Mouse (Mus musculus) forebrain, embryonic 15.5 days (tissue): ENCODE results near the gene Csad. TPM values are rescaled to one million over a fixed set of nuclear protein-coding genes. Genes with fewer than 3 reads are reported as not detected.
"Not testable (repeated sequence)": the region's sequence is repeated elsewhere in the genome, so short reads cannot be mapped to it uniquely, and the experiment has no call there.

Source experiments
- ATAC-seq: fragments of 200-750 bp; cut with Nextera tagmentation; replicated peaks from 2 replicates; pipeline ENCODE4 v1.8.0; 2017; ENCODE audit warnings: mild to moderate bottlenecking, moderate TSS enrichment, moderate library complexity
- H3K27ac ChIP-seq: fragments of 300-500 bp; sonication (generic); replicated peaks from 2 replicates; pipeline ENCODE4 v1.5.1; 2015; ENCODE audit warnings: mild to moderate bottlenecking, inconsistent platforms
- H3K27me3 ChIP-seq: fragments of 300-500 bp; sonication (generic); 2 replicates; pipeline ENCODE4 v1.6.1; 2015; ENCODE audit warnings: inconsistent platforms
- H3K36me3 ChIP-seq: fragments of 300-500 bp; sonication (generic); 2 replicates; pipeline ENCODE4 v1.6.1; 2015; ENCODE audit warnings: mild to moderate bottlenecking, inconsistent platforms
- H3K4me1 ChIP-seq: fragments of 300-500 bp; sonication (generic); 2 replicates; pipeline ENCODE4 v1.6.1; 2015; ENCODE audit warnings: inconsistent platforms
- H3K4me2 ChIP-seq: fragments of 300-500 bp; sonication (generic); replicated peaks from 2 replicates; pipeline ENCODE4 v1.6.1; 2015; ENCODE audit warnings: mild to moderate bottlenecking, inconsistent platforms
- H3K4me3 ChIP-seq: fragments of 300-500 bp; sonication (generic); 2 replicates; pipeline ENCODE4 v1.5.1; 2015; ENCODE audit warnings: mild to moderate bottlenecking, inconsistent platforms
- H3K9ac ChIP-seq: fragments of 300-500 bp; sonication (generic); replicated peaks from 2 replicates; pipeline ENCODE4 v1.6.1; 2015; ENCODE audit warnings: mild to moderate bottlenecking, inconsistent platforms
- H3K9me3 ChIP-seq: fragments of 300-500 bp; sonication (generic); 2 replicates; pipeline ENCODE4 v1.6.1; 2016; ENCODE audit warnings: inconsistent platforms
- WGBS: fragments of 180-500 bp; shearing (Covaris S2); methylation state at CpG from one replicate; pipeline ENCODE4 v1.1.7; 2015; ENCODE audit warnings: mixed read lengths; 5-methylcytosine and 5-hydroxymethylcytosine counted together
- polyA plus RNA-seq: library from polyadenylated mRNA; unstranded; fragments of >200 nt; fragmentation: Nextera tagmentation; extraction: Ambion mirVana; gene quantifications from 2 replicates; pipeline ENCODE4 v1.2.1, GENCODE M21; 2015

Gene Csad
- polyA plus RNA-seq, 1 experiment from 2014 or later, result 44.2 TPM

DNA sequence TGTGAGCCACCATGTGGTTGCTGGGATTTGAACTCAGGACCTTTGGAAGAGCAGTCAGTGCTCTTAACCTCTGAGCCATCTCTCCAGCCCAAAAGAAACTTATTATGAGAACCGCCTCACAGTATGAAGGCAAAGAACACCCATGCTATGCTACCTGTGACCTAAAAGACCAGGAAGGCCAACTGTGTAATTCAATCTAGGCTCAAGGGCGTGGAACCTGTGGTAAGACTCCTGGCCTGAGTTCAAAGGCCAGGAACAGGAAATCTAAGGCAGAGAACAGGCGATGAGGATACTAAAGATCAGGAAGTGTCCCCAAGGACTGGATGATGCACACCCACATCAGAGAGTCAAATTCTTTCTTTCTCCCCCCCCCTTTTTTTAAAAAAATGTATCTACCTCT is 30.9 kb downstream of the Csad start:
- H3K4me2 ChIP-seq, result no peak overlapping the region
- H3K4me3 ChIP-seq, result no peak overlapping the region
- no peak for ATAC-seq
- no peak overlapping the region for H3K9ac ChIP-seq
- H3K36me3 ChIP-seq, result no peaks in the 10 kb centered on the region
- H3K9me3 ChIP-seq, result no peaks in the 10 kb centered on the region; the same call in 1 of the 2 replicates
- H3K4me1 ChIP-seq, result no peaks in the 10 kb centered on the region
- H3K27me3 ChIP-seq, result no peaks in the 10 kb centered on the region
- H3K27ac ChIP-seq, result no peak overlapping the region
- WGBS, result 88% methylated on average over 3 of the region's 3 CpGs

DNA sequence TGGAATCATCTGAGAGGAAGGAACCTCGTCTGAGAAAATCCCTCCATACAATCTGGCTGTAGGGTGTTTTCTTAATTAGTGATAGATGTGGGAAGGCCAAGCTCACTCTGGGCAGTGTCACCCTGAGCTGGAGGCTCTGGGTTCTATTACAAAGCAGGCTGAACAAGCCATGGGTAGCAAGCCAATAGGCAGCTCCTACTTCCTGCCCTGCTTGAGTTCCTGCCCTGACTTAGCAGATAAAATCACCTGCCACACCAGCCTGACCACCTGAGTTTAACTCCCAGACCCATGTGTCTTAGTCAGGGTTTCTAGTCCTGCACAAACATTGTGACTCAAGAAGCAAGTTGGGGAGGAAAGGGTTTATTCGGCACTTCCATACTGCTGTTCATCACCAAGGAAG is 35.5 kb downstream of the Csad start:
- Histone ChIP-seq H3K9me3 (no peaks in the 10 kb centered on the region; the same call in 1 of the 2 replicates), H3K4me1 (no peaks in the 10 kb centered on the region), H3K4me3 (no peak overlapping the region), H3K4me2 (no peak overlapping the region), H3K36me3 (no peaks in the 10 kb centered on the region), H3K9ac (no peak overlapping the region), H3K27me3 (no peaks in the 10 kb centered on the region), H3K27ac (no peak overlapping the region)
- no peak for ATAC-seq
- WGBS, result 66% methylated on average over 2 of the region's 2 CpGs

GRCm38 (mm10) chr15:102167620-102168021 is 36.9 kb downstream of the Csad start:
- Histone ChIP-seq H3K27ac (no peak overlapping the region), H3K27me3 (no peaks in the 10 kb centered on the region), H3K9ac (no peak overlapping the region), H3K4me3 (no peak overlapping the region), H3K4me2 (no peak overlapping the region), H3K4me1 (no peaks in the 10 kb centered on the region), H3K36me3 (no peaks in the 10 kb centered on the region), H3K9me3 (no peaks in the 10 kb centered on the region)
- ATAC-seq, result no peak
- 77% methylated on average over 6 of the region's 6 CpGs for WGBS

DNA sequence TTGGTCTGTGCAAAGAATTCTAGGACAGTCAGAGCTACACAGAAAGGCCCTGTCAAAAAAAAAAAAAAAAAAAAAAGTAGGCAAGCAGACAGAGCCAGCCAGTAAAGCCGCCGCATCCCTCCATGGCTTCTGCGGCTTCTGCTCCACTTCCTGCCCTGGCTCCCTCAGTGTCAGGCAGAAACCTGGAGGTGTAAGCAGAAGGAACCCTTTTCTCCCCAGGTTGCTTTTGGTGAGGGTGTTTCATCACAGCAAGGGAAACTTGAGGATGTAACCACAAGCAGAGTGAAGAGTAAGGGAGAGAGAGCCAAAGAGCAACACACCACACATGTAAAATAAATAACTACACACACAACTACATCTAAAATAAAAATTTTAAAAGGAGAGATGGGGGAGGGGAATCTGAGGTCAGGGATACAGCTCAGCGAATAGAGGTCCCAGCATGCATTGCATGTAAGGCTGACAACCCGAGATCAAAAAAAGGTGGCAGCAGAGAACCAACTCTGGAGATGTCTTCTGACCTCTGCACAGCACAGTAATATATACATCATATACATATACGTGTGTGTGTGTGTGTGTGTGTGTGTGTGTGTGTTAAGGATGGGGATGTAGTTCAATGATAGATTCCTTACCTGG is 38.9 kb downstream of the Csad start:
- Histone ChIP-seq H3K9me3 (no peaks in the 10 kb centered on the region), H3K27me3 (no peaks in the 10 kb centered on the region), H3K27ac (no peak overlapping the region), H3K4me2 (no peak overlapping the region), H3K4me3 (no peak overlapping the region), H3K4me1 (no peaks in the 10 kb centered on the region), H3K36me3 (no peaks in the 10 kb centered on the region), H3K9ac (no peak overlapping the region)
- no peak for ATAC-seq
- 64% methylated on average over 6 of the region's 6 CpGs for WGBS

- 60% methylated on average over 3 of the region's 3 CpGs for WGBS
- Histone ChIP-seq H3K4me2 (no peak overlapping the region), H3K4me1 (no peaks in the 10 kb centered on the region)
Measured at GRCm38 (mm10) chr15:102163900-102164693, 40.4 kb downstream of the Csad start.

DNA sequence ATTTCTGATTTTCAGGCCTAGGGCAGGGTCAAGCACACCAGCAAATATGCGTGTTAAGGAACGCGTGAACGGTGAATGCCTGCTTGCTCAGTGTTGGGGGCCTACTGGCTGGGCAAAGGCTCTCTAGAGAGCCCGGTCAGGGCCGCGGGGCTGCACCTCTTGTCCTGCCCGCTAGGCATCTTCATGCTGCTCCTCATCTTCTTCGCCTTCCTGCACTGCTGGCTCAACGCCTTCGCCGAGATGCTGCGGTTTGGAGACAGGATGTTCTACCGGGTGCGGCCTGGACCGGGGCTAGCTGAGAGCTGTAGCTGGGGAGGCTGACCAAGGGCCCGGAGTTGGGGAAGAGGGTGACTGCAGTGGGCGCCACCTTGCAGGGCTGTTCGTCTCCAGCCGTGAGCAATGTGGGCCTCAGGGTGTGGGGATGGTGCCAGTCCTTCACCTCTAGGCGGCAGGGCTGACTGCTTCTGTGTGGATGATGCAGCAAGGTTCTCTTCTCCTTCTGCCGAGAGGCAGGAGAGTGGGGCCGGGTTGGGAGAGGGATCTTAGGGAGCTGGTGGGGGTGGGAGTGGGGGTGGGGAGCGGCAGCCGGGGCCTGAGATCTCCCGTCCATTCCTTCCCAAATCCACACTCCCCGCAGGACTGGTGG is 44.0 kb downstream of the Csad start:
- H3K4me1 ChIP-seq, result no peaks in the 10 kb centered on the region
- ATAC-seq, result no peak
- H3K9me3 ChIP-seq, result no peaks in the 10 kb centered on the region
- no peaks in the 10 kb centered on the region for H3K27me3 ChIP-seq
- H3K9ac ChIP-seq, result no peak overlapping the region
- H3K36me3 ChIP-seq, result no peaks in the 10 kb centered on the region
- no peak overlapping the region for H3K27ac ChIP-seq
- H3K4me2 ChIP-seq, result no peak overlapping the region
- no peak overlapping the region for H3K4me3 ChIP-seq
- 67% methylated on average over 26 of the region's 27 CpGs for WGBS

More at GRCm38 (mm10) chr15:102163900-102164693, 40.4 kb downstream of the Csad start:
- H3K36me3 ChIP-seq, result no peaks in the 10 kb centered on the region
- H3K4me3 ChIP-seq, result no peak overlapping the region
- no peaks in the 10 kb centered on the region for H3K27me3 ChIP-seq
- H3K9ac ChIP-seq, result no peak overlapping the region
- no peak for ATAC-seq
- H3K27ac ChIP-seq, result no peak overlapping the region
- no peaks in the 10 kb centered on the region for H3K9me3 ChIP-seq

GRCm38 (mm10) chr15:102156836-102157235 is 47.7 kb downstream of the Csad start:
- no peak for ATAC-seq
- no peaks in the 10 kb centered on the region for H3K4me1 ChIP-seq
- WGBS, result 31% methylated on average over 20 of the region's 20 CpGs
- H3K36me3 ChIP-seq, result no peaks in the 10 kb centered on the region
- H3K4me2 ChIP-seq, result no peak overlapping the region
- H3K4me3 ChIP-seq, result no peak overlapping the region
- H3K9me3 ChIP-seq, result no peaks in the 10 kb centered on the region
- H3K9ac ChIP-seq, result no peak overlapping the region
- H3K27ac ChIP-seq, result no peak overlapping the region
- H3K27me3 ChIP-seq, result no peaks in the 10 kb centered on the region

GRCm38 (mm10) chr15:102155006-102155405 is 49.5 kb downstream of the Csad start:
- H3K9ac ChIP-seq, ATAC-seq, H3K4me1 ChIP-seq, H3K27ac ChIP-seq, H3K27me3 ChIP-seq, H3K36me3 ChIP-seq, H3K9me3 ChIP-seq, H3K4me2 ChIP-seq, H3K4me3 ChIP-seq: not testable (repeated sequence)
- 90% methylated on average over 6 of the region's 6 CpGs for WGBS

GRCm38 (mm10) chr15:102152646-102153045 is 51.9 kb downstream of the Csad start:
- Histone ChIP-seq H3K27ac (no peak overlapping the region), H3K9ac (no peak overlapping the region), H3K4me3 (no peak overlapping the region), H3K36me3 (no peaks in the 10 kb centered on the region), H3K4me2 (no peak overlapping the region), H3K9me3 (no peaks in the 10 kb centered on the region), H3K27me3 (no peaks in the 10 kb centered on the region), H3K4me1 (no peaks in the 10 kb centered on the region)
- ATAC-seq, result no peak
- 37% methylated on average over 4 of the region's 4 CpGs for WGBS

- peaks cover 7% of the 10 kb centered on the region for H3K27me3 ChIP-seq
- no peak within 1 kb of the TSS for H3K27ac ChIP-seq
- WGBS, result 59% methylated on average over 20 of the region's 20 CpGs
- no peaks in the 10 kb centered on the region for H3K36me3 ChIP-seq
- no peak within 1 kb of the TSS for H3K4me2 ChIP-seq
- H3K4me3 ChIP-seq, result no peak within 1 kb of the TSS
- no peak for ATAC-seq
- no peak within 1 kb of the TSS for H3K9ac ChIP-seq
- no peaks in the 10 kb centered on the region for H3K4me1 ChIP-seq
- no peaks in the 10 kb centered on the region for H3K9me3 ChIP-seq
Measured at GRCm38 (mm10) chr15:102150301-102151135, 54.0 kb downstream of the Csad start, which contains the start of gene Soat2. Gene Soat2, plus strand, starts transcription at chr15:102150526.

- 65% methylated on average over 4 of the region's 4 CpGs for WGBS
Measured at GRCm38 (mm10) chr15:102149561-102149960, 55.0 kb downstream of the Csad start.

More at GRCm38 (mm10) chr15:102149561-102149960, 55.0 kb downstream of the Csad start:
- H3K27me3 ChIP-seq, result peaks cover 17% of the 10 kb centered on the region
- H3K36me3 ChIP-seq, result no peaks in the 10 kb centered on the region
- H3K4me1 ChIP-seq, result peaks cover 2% of the 10 kb centered on the region; the same call in 1 of the 2 replicates
- ATAC-seq, result no peak
- H3K9me3 ChIP-seq, result no peaks in the 10 kb centered on the region
- no peak overlapping the region for H3K27ac ChIP-seq
- no peak overlapping the region for H3K4me2 ChIP-seq
- no peak overlapping the region for H3K9ac ChIP-seq
- no peak overlapping the region for H3K4me3 ChIP-seq
